Mouse (Mus musculus) left cerebral cortex, postnatal 4 days (tissue): ENCODE results near the gene Mlh1. TPM values are rescaled to one million over a fixed set of nuclear protein-coding genes. Genes with fewer than 3 reads are reported as not detected.

Experiments
- total RNA-seq, 2 experiments: library from RNA; stranded (reverse); gene quantifications; 2 replicates each; pipeline ENCODE4 v1.2.3; 2021

Mlh1 gene
- total RNA-seq, 2 experiments from 2014 or later: 27.0 to 30.7 TPM

Other genes starting within 250 kb of the Mlh1 start
- gene Ccrl2, start 214.3 kb downstream of the Mlh1 start, total RNA-seq: under 1 TPM; 0.48 to 0.98 TPM
- gene Lrrfip2, start 154.2 kb downstream of the Mlh1 start, total RNA-seq: 10 to 100 TPM; 37.9 to 45.8 TPM
- 10 to 100 TPM; 84.9 to 85.6 TPM for gene Epm2aip1, start 138 bp upstream of the Mlh1 start, total RNA-seq
- 100 to 1,000 TPM; 128 to 152 TPM for gene Trank1, start 39.9 kb upstream of the Mlh1 start, total RNA-seq
- 10 to 100 TPM; 21.0 to 21.1 TPM for gene Dclk3, start 167.3 kb upstream of the Mlh1 start, total RNA-seq